Mouse (Mus musculus) hindbrain, embryonic 13.5 days (tissue): ENCODE measurements around the gene Olfr571. TPM values are rescaled to one million over a fixed set of nuclear protein-coding genes. Genes with fewer than 3 reads are reported as not detected.

ENCODE experiments used
- ATAC-seq: fragments of 200-750 bp; cut with Nextera tagmentation; 2 replicates; pipeline ENCODE4 v1.8.0; 2017; ENCODE audit warnings: moderate TSS enrichment; ENCODE audit not compliant: low FRiP score
- H3K27ac ChIP-seq: fragments of 300-500 bp; sonication (generic); 2 replicates; pipeline ENCODE4 v1.5.1; 2015; ENCODE audit warnings: inconsistent platforms, mild to moderate bottlenecking, moderate library complexity
- H3K27me3 ChIP-seq: fragments of 300-500 bp; sonication (generic); 2 replicates; pipeline ENCODE4 v1.6.1; 2015; ENCODE audit warnings: mild to moderate bottlenecking, inconsistent platforms
- H3K36me3 ChIP-seq: fragments of 300-500 bp; sonication (generic); 2 replicates; pipeline ENCODE4 v1.6.1; 2015; ENCODE audit warnings: mild to moderate bottlenecking, inconsistent platforms
- H3K4me1 ChIP-seq: fragments of 300-500 bp; sonication (generic); replicated peaks from 2 replicates; pipeline ENCODE4 v1.6.1; 2015; ENCODE audit warnings: inconsistent platforms
- H3K4me2 ChIP-seq: fragments of 300-500 bp; sonication (generic); 2 replicates; pipeline ENCODE4 v1.6.1; 2015; ENCODE audit warnings: inconsistent platforms, mild to moderate bottlenecking, moderate library complexity
- H3K4me3 ChIP-seq: fragments of 300-500 bp; sonication (generic); 2 replicates; pipeline ENCODE4 v1.5.1; 2015; ENCODE audit warnings: mild to moderate bottlenecking, inconsistent platforms
- H3K9ac ChIP-seq: fragments of 300-500 bp; sonication (generic); 2 replicates; pipeline ENCODE4 v1.6.1; 2015; ENCODE audit warnings: mild to moderate bottlenecking, inconsistent platforms
- H3K9me3 ChIP-seq: fragments of 300-500 bp; sonication (generic); 2 replicates; pipeline ENCODE4 v1.6.1; 2016; ENCODE audit warnings: inconsistent platforms
- WGBS: fragments of 180-500 bp; shearing (Covaris S2); methylation state at CpG from one replicate; pipeline ENCODE4 v1.1.7; 2015; 5-methylcytosine and 5-hydroxymethylcytosine counted together
- polyA plus RNA-seq: library from polyadenylated mRNA; unstranded; fragments of >200 nt; fragmentation: Nextera tagmentation; extraction: Ambion mirVana; gene quantifications from 2 replicates; pipeline ENCODE4 v1.2.1, GENCODE M21; 2015

Gene Olfr571
- polyA plus RNA-seq, 1 experiment from 2014 or later: not detected

- Histone ChIP-seq H3K4me3 (no peak within 1 kb of the TSS), H3K9me3 (no peaks in the 10 kb centered on the region), H3K27ac (no peak within 1 kb of the TSS), H3K4me1 (no peaks in the 10 kb centered on the region), H3K4me2 (no peak within 1 kb of the TSS), H3K27me3 (no peaks in the 10 kb centered on the region), H3K9ac (no peak within 1 kb of the TSS), H3K36me3 (no peaks in the 10 kb centered on the region)
- no peak for ATAC-seq
- 79% methylated on average over 3 of the region's 3 CpGs for WGBS
Observed at GRCm38 (mm10) chr7:102890782-102891181, 26.6 kb downstream of the Olfr571 start, which contains the start of gene Olfr569. Gene Olfr569 (minus strand): TSS chr7:102890882.

DNA sequence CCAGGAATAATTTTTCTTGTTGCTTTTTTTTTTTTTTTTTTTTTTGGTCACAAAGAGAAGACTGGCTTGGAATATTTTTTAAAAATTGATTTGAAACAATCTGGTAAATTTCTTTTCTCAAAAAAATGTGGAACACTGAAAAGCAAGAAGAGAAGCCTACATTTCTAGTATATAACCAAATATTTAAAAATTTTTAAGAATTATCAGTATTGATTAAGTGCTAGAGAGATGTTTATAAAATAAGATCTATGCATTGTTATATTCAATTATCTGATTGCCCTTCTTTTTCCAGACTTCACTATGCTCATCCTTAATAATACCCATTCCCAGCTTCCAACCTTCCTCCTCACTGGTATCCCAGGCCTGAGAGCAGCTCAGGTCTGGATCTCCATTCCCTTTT, 40.5 kb downstream of the Olfr571 start, which contains the start of gene Olfr568:
Gene Olfr568 (plus strand): TSS at position 301 of the 400 bp plus-strand sequence.
- ATAC-seq: no peak
- H3K9me3 ChIP-seq: no peaks in the 10 kb centered on the region
- no peaks in the 10 kb centered on the region for H3K36me3 ChIP-seq
- no peaks in the 10 kb centered on the region for H3K4me1 ChIP-seq
- no peak within 1 kb of the TSS for H3K4me3 ChIP-seq
- H3K9ac ChIP-seq: no peak within 1 kb of the TSS
- no peak within 1 kb of the TSS for H3K27ac ChIP-seq
- H3K27me3 ChIP-seq: no peaks in the 10 kb centered on the region
- no peak within 1 kb of the TSS for H3K4me2 ChIP-seq

GRCm38 (mm10) chr7:102858665-102859064, 58.7 kb downstream of the Olfr571 start, which contains the start of gene Olfr566:
Gene Olfr566 (minus strand): TSS chr7:102858765.
- H3K36me3 ChIP-seq: no peaks in the 10 kb centered on the region
- 90% methylated on average over 1 of the region's 1 CpGs for WGBS
- no peak within 1 kb of the TSS for H3K9ac ChIP-seq
- no peak within 1 kb of the TSS for H3K4me3 ChIP-seq
- no peaks in the 10 kb centered on the region for H3K27me3 ChIP-seq
- H3K9me3 ChIP-seq: no peaks in the 10 kb centered on the region
- no peak within 1 kb of the TSS for H3K27ac ChIP-seq
- no peak within 1 kb of the TSS for H3K4me2 ChIP-seq
- ATAC-seq: no peak
- no peaks in the 10 kb centered on the region for H3K4me1 ChIP-seq

DNA sequence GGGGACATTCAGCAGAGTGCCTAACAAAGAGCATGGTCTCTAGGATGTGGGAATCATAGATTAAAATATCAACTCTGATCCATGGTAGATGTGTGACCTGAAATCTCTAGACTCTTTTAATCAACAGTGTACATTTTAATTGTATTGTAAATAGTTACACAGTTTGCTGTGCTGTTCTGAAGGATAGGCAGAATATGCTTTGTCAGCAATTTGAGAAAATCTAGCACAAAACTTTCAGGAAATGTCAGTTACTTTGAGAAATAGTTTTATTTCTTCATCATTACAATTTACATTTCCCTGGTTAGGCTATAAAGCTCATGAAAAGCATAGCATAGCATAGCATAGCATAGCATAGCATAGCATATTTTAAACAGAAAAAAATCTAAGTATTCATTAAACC, 61.5 kb downstream of the Olfr571 start:
- Histone ChIP-seq H3K9me3 (no peaks in the 10 kb centered on the region), H3K9ac (no peak overlapping the region)
- no peak for ATAC-seq

More for the DNA sequence above, 61.5 kb downstream of the Olfr571 start:
- no peak overlapping the region for H3K4me2 ChIP-seq
- no peaks in the 10 kb centered on the region for H3K36me3 ChIP-seq
- no peaks in the 10 kb centered on the region for H3K4me1 ChIP-seq
- H3K27ac ChIP-seq: no peak overlapping the region
- H3K27me3 ChIP-seq: no peaks in the 10 kb centered on the region
- no peak overlapping the region for H3K4me3 ChIP-seq

Other genes starting within 250 kb of the Olfr571 start
- gene Trim68, start 230.2 kb downstream of the Olfr571 start, polyA plus RNA-seq: 7.2 and 8.0 TPM in 2 replicates
- gene Olfr557, start 221.6 kb downstream of the Olfr571 start, polyA plus RNA-seq: not detected in 2 replicates
- gene Olfr558, start 215.3 kb downstream of the Olfr571 start, polyA plus RNA-seq: 0.39 TPM in 2 replicates
- not detected in 2 replicates for gene Olfr33, start 198.5 kb downstream of the Olfr571 start, polyA plus RNA-seq
- not detected in 2 replicates for gene Olfr559, start 190.0 kb downstream of the Olfr571 start, polyA plus RNA-seq
- gene Olfr560, start 158.2 kb downstream of the Olfr571 start, polyA plus RNA-seq: not detected in 2 replicates
- gene Olfr78, start 158.1 kb downstream of the Olfr571 start, polyA plus RNA-seq: 0.09 and 0.10 TPM in 2 replicates
- not detected in 2 replicates for gene Olfr561, start 146.3 kb downstream of the Olfr571 start, polyA plus RNA-seq
- not detected in 2 replicates for gene Olfr564, start 114.1 kb downstream of the Olfr571 start, polyA plus RNA-seq
- not detected in 2 replicates for gene Olfr566, start 58.8 kb downstream of the Olfr571 start, polyA plus RNA-seq
- not detected in 2 replicates for gene Olfr568, start 40.4 kb downstream of the Olfr571 start, polyA plus RNA-seq
- gene Olfr569, start 26.7 kb downstream of the Olfr571 start, polyA plus RNA-seq: not detected in 2 replicates
- not detected in 2 replicates for gene Olfr570, start 23.0 kb downstream of the Olfr571 start, polyA plus RNA-seq
- not detected in 2 replicates for gene Olfr572, start 6.9 kb upstream of the Olfr571 start, polyA plus RNA-seq
- not detected in 2 replicates for gene Olfr573-ps1, start 25.0 kb upstream of the Olfr571 start, polyA plus RNA-seq
- not detected in 2 replicates for gene Olfr574, start 30.9 kb upstream of the Olfr571 start, polyA plus RNA-seq
- not detected in 2 replicates for gene Olfr575, start 41.2 kb upstream of the Olfr571 start, polyA plus RNA-seq
- gene Olfr576, start 45.1 kb upstream of the Olfr571 start, polyA plus RNA-seq: not detected in 2 replicates
- not detected in 2 replicates for gene Olfr577, start 58.4 kb upstream of the Olfr571 start, polyA plus RNA-seq
- gene Olfr578, start 71.8 kb upstream of the Olfr571 start, polyA plus RNA-seq: not detected in 2 replicates
- gene Olfr582, start 120.5 kb upstream of the Olfr571 start, polyA plus RNA-seq: not detected in 2 replicates
- not detected in 2 replicates for gene Olfr583, start 133.8 kb upstream of the Olfr571 start, polyA plus RNA-seq
- not detected in 2 replicates for gene Olfr584, start 164.3 kb upstream of the Olfr571 start, polyA plus RNA-seq
- not detected in 2 replicates for gene Olfr585, start 180.2 kb upstream of the Olfr571 start, polyA plus RNA-seq
- not detected in 2 replicates for gene Olfr586, start 208.1 kb upstream of the Olfr571 start, polyA plus RNA-seq
- not detected in 2 replicates for gene Olfr588-ps1, start 223.3 kb upstream of the Olfr571 start, polyA plus RNA-seq
- gene Olfr589, start 238.8 kb upstream of the Olfr571 start, polyA plus RNA-seq: not detected in 2 replicates